Mouse (Mus musculus): ENCODE data around the gene Large1. TPM values are rescaled to one million over a fixed set of nuclear protein-coding genes. Genes with fewer than 3 reads are reported as not detected.

Large1 gene
- total RNA-seq, 2 experiments from 2014 or later = 152 to 156 TPM

- no peak for DNase-seq (ENCODE audit: extremely low spot score in 1 of 2, low spot score in 2 of 2)
- intact Hi-C loops (cut with DNase I) = no loop called here
Observed at GRCm38 (mm10) chr8:73219178-73219811, 134.0 kb downstream of the Large1 start.

- DNase-seq (ENCODE audit: extremely low spot score in 1 of 2, low spot score in 2 of 2) = peak in 1 of 2 experiments; percentile 19
- intact Hi-C loops (cut with DNase I) = no loop called here
Observed at GRCm38 (mm10) chr8:73206831-73207230, 146.5 kb downstream of the Large1 start.

- intact Hi-C loops (cut with DNase I) = no loop called here
- DNase-seq (ENCODE audit: extremely low spot score in 1 of 2, low spot score in 2 of 2) = no peak
Observed at GRCm38 (mm10) chr8:73201854-73202253, 151.5 kb downstream of the Large1 start.

GRCm38 (mm10) chr8:73197714-73198113 lies 155.6 kb downstream of the Large1 start:
- intact Hi-C loops (cut with DNase I) = no loop called here
- no peak for DNase-seq (ENCODE audit: extremely low spot score in 1 of 2, low spot score in 2 of 2)

- no peak for DNase-seq (ENCODE audit: extremely low spot score in 1 of 2, low spot score in 2 of 2)
- intact Hi-C loops (cut with DNase I) = no loop called here
Observed at GRCm38 (mm10) chr8:73188684-73189083, 164.7 kb downstream of the Large1 start.

GRCm38 (mm10) chr8:73187381-73187780 lies 166.0 kb downstream of the Large1 start:
- no peak for DNase-seq (ENCODE audit: extremely low spot score in 1 of 2, low spot score in 2 of 2)
- intact Hi-C loops (cut with DNase I) = no loop called here

- intact Hi-C loops (cut with DNase I) = no loop called here
- no peak for DNase-seq (ENCODE audit: extremely low spot score in 1 of 2, low spot score in 2 of 2)
Observed at GRCm38 (mm10) chr8:73178434-73178833, 174.9 kb downstream of the Large1 start.

GRCm38 (mm10) chr8:73172661-73173060 lies 180.7 kb downstream of the Large1 start:
- intact Hi-C loops (cut with DNase I) = no loop called here
- DNase-seq (ENCODE audit: extremely low spot score in 1 of 2, low spot score in 2 of 2) = no peak

- no peak for DNase-seq (ENCODE audit: extremely low spot score in 1 of 2, low spot score in 2 of 2)
Observed at GRCm38 (mm10) chr8:73161994-73162393, 191.3 kb downstream of the Large1 start.

GRCm38 (mm10) chr8:73161564-73161963 lies 191.8 kb downstream of the Large1 start:
- DNase-seq (ENCODE audit: extremely low spot score in 1 of 2, low spot score in 2 of 2) = no peak
- intact Hi-C loops (cut with DNase I) = no loop called here

More at GRCm38 (mm10) chr8:73161994-73162393, 191.3 kb downstream of the Large1 start:
- intact Hi-C loops (cut with DNase I) = no loop called here

GRCm38 (mm10) chr8:73160945-73161344 lies 192.4 kb downstream of the Large1 start:
- no peak for DNase-seq (ENCODE audit: extremely low spot score in 1 of 2, low spot score in 2 of 2)
- intact Hi-C loops (cut with DNase I) = no loop called here

- no peak for DNase-seq (ENCODE audit: extremely low spot score in 1 of 2, low spot score in 2 of 2)
- intact Hi-C loops (cut with DNase I) = no loop called here
Observed at GRCm38 (mm10) chr8:73147236-73147635, 206.1 kb downstream of the Large1 start.

GRCm38 (mm10) chr8:73142660-73143395 lies 210.5 kb downstream of the Large1 start:
- intact Hi-C loops (cut with DNase I) = no loop called here

GRCm38 (mm10) chr8:73135397-73135796 lies 217.9 kb downstream of the Large1 start:
- intact Hi-C loops (cut with DNase I) = no loop called here
- DNase-seq (ENCODE audit: extremely low spot score in 1 of 2, low spot score in 2 of 2) = no peak

More at GRCm38 (mm10) chr8:73142660-73143395, 210.5 kb downstream of the Large1 start:
- DNase-seq (ENCODE audit: extremely low spot score in 1 of 2, low spot score in 2 of 2) = no peak

- intact Hi-C loops (cut with DNase I) = no loop called here
- DNase-seq (ENCODE audit: extremely low spot score in 1 of 2, low spot score in 2 of 2) = no peak
Observed at GRCm38 (mm10) chr8:73132080-73132479, 221.3 kb downstream of the Large1 start.

- no peak for DNase-seq (ENCODE audit: extremely low spot score in 1 of 2, low spot score in 2 of 2)
- intact Hi-C loops (cut with DNase I) = no loop called here
Observed at GRCm38 (mm10) chr8:73123864-73124499, 229.4 kb downstream of the Large1 start.

- DNase-seq (ENCODE audit: extremely low spot score in 1 of 2, low spot score in 2 of 2) = peak in 1 of 2 experiments; percentile 26
- intact Hi-C loops (cut with DNase I) = no loop called here
Observed at GRCm38 (mm10) chr8:73112332-73112895, 240.9 kb downstream of the Large1 start.

- DNase-seq (ENCODE audit: extremely low spot score in 1 of 2, low spot score in 2 of 2) = no peak
- intact Hi-C loops (cut with DNase I) = no loop called here
Observed at GRCm38 (mm10) chr8:73104089-73104488, 249.3 kb downstream of the Large1 start.

GRCm38 (mm10) chr8:73101069-73101468 lies 252.3 kb downstream of the Large1 start:
- no peak for DNase-seq (ENCODE audit: extremely low spot score in 1 of 2, low spot score in 2 of 2)
- intact Hi-C loops (cut with DNase I) = no loop called here

Measured in left cerebral cortex, postnatal 10 days (tissue).